Mouse (Mus musculus) A20 (cell line): ENCODE measurements around the gene Mgat1.
A peak's percentile ranks its signal among the peaks of the same experiment; 100 is the strongest.

Experiments used
- DNase-seq: peaks from one replicate; pipeline ENCODE4 v3.0.0-alpha.2; 2011; ENCODE audit warnings: low read depth, low spot score

Gene Mgat1

DNA sequence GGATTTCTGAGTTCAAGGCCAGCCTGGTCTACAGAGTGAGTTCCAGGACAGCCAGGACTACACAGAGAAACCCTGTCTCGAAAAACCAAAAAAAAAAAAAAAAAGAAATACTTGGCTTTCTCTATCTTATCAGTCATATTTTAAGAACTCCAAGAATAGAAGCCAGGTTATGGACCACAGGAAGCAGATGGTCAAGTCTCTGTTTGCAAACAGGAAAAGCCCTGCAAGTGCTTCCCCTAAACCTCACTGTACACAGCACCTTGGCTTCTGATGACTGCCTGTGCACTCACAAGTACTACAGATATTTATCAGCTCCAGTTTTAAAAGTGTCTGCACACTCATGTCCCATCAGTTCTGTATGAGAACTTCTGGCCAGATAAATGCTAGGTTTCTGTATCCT lies 2.5 kb upstream of the Mgat1 start:
- DNase-seq, result peak; percentile 51

DNA sequence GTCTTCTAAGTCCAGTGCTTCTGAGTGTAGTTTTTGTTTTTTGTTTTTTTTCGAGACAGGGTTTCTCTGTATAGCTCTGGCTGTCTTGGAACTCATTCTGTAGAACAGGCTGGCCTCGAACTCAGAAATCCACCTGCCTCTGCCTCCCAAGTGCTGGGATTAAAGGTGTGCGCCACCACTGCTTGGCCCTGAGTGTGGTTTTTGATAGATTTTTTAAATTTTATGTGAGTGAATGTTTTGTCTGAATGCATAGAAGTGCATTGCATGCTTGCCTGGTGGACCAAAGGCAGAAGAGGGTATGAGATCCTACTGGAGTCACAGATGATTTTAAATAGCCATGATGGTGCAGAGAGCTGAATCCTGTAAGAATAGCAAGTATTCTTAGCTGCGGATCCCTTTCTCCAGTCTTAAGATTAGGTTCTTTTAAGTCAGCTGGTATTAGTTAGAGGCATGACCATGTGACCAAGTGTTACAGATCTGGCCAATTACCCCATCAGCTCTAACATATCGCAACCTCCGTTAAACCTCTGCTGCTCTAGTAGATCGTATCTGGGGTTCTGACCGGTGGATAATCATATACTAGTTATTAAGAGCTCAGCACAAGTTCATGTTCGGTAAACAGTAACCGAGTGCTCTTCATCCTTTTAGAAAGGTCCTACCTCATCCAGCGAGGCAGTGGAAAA lies 906 bp upstream of the Mgat1 start:
- no peak for DNase-seq

DNA sequence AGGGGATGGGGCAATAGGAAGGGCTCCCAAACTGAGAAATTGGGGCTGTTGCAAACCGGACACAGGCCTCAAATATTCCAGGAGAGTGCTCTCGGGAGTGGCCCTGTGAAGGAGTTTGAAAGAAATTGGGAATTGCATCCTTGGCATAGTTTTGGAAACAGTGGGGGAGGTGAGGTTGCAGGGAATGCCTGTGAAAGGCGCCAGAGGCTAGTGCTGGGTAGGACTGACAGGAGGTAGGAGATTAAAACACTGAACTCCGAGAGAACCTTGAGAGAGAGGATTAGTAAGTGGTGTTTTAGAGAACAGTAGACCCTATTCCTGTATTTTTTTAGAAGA lies 572 bp downstream of the Mgat1 start:
- DNase-seq, result no peak

DNA sequence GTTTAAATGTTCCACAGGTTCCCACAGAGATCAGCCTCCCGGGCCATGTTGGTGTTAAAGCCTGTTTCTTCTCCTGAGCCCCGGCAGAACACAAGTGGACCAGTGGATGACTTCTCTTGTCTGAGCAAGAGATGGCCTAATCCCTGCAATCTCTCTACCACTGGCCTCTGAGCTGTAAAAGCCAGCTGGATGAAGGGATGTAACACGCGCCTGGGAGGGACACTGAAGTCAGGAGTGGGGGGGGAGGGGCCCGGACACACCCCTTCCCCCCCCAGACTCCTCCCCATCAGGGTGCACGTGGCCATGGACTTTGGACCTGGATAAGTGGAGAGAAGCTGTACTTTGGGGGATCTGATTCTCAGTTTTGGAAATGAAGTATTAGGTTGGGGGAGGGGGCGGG lies 1.2 kb downstream of the Mgat1 start:
- peak; percentile 70 for DNase-seq

DNA sequence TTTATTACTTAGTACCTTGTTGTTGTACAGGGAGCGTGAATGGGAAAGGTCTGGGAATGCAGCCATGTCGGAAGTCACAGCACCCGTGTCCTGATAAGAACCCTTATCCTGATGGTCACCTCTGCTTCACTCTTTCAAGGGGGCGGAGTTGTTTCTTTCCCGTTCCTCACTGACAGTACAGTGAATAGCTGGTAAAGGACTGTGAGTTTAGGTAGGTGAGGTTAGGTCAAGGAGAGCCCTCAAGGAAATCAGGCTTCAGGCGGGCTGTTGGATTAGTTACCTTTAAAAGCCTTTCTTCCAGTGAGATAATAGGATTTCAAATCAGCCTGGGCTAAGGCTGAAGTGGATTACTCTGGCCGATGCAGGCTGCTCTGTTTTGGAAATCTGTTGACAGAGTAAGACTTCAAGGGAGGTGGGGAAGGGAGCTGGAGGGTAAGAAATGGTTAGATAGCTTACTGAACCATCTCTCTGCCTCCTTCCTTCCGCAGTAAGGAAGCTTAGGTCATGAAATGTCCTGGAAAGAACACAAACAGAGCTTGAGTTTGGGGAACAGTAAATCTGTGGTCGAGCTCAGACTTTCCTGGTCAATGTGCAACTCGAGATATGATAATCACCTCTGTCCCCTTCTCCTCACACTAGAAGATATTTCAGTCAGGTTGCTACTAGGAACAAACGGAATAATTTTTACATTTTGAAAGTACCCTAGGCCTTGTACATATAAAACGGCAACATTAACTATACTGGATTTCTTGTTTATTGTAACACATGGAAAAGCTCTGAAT lies 1.8 kb downstream of the Mgat1 start:
- DNase-seq, result peak; percentile 55

DNA sequence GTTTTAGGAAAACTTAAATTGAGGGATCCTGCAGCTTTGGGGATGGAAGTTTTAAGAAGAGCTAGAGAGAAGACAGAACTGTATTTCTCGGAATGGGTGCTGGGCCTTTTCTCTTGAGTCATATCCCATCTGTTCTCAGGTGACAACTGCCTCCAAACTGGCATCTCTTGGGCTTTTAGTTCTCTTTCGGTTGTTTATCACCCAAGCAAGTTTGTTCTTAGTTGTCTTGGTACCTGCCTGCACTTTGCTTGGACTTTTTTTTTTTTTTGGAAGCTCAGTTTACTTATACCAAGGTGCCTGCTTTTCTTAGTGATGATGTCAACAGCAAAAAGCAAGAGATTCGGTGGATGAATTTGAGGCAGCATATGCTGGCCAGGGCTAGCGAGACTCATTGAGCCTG lies 2.5 kb downstream of the Mgat1 start:
- peak; percentile 37 for DNase-seq

DNA sequence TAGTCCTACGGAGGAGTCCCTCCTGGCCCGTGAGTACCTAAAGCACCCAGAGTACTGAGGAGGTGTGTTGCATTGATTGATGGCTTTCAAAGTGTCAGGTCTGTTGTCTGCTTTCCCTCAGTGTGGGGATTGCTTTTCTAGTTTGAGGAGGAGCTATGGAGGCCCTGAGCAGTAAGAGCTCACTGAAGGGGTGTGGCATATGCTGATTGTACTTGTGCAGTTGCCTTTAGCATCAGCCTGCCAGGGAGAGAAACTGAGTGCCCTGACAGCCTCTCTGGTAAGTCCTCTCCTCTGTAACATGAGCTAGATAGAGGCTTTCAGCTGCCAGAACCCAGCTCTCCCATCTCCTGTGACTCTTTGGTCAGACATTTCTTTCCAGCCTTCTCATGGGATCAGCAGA lies 3.3 kb downstream of the Mgat1 start:
- peak; percentile 90 for DNase-seq

DNA sequence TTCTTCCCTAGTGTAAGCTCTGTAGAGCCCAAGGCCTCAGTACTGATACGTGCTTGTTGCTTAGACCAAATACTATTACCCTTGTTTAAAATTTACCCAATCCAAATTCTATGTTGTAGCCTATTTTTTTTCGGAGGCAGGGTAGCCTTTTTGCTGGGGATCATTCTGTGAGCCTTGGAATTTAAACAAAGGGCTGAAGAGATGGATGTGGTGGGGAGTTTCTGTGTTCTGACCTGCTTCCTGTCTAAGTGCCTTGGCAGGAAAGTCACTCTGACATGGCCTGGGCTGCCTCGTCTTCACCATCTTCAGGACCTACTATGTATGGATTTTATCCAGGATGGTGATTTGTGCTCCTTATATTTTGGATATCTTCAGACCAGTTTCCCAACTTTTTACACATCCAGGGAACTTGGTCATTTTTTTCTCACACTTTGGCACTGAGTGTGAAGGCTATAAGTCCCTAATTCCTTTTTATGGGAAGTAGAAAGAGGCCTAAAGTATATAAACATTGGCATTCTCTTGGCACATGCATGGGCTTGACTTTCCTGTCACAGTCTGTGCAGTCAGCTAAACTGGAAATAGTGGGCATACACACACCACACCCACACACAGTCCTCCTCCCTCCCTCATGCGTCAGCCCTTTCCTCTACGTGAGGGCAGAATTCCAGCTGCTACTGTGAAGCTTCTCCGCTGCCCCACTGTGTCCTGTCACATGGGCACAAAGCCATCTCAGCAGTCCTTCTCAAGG lies 4.4 kb downstream of the Mgat1 start:
- DNase-seq, result peak; percentile 57

DNA sequence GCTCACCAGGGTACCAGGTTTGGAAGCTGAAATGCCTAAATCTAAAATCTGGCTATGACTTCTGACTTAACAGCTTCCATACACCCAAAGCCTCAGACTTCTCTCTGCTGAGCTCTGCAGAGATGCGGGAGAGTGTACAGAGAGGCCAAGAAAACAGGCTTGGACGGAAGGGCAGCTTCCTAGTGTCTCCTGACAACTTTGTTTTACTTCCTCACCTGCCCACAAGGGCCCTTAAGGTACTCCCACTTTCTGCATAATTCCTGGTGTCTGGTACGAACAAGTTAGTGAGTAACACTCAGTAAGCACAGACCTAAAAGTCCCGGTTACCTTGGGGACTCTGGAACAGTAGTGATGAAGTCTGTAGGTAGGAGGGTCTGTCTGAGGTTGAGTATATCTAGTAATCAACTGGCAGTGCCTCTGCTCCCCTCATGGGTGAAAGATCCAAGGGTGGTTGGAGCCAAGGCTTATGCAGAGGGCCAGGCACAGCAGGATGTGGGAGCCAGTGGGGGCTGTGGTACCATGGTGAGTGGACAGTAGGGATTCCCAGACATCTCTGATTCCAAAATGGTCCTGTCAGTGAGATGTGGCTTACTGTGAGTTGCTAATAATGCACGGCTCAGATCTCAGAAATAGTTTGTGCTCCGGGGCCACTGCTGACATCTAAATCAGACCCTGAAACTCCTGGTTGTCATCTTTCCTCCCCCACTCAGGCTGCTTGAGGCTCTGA lies 5.1 kb downstream of the Mgat1 start:
- DNase-seq, result no peak

DNA sequence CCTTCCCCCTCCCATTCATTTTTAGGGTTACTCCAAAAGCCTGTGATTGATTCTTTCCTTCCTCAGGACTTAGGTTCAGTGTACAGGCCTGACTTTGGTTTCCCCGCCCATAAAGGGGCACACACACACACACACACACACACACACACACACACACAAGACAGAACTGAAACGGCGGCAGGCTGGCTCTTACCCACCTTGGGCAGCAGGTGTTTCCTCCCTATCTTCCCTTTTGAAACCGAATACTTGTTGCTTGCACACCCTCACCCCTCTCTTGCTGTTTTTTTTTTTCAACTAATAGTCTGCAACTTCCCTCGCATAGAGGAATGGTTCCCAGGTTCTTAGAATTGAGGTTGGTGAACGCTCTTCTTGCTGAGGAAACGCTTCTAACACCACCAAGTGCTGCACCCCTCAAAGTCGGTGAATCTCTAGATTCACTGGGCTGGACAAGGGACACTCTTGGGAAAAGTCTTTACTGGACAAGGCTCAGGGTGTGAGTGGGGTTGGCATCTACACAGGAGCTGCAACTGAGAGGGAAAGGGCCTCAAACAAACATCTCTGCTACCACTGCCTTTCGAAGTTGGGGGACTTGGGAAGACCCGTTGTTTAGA lies 5.9 kb downstream of the Mgat1 start:
- DNase-seq, result peak; percentile 93

DNA sequence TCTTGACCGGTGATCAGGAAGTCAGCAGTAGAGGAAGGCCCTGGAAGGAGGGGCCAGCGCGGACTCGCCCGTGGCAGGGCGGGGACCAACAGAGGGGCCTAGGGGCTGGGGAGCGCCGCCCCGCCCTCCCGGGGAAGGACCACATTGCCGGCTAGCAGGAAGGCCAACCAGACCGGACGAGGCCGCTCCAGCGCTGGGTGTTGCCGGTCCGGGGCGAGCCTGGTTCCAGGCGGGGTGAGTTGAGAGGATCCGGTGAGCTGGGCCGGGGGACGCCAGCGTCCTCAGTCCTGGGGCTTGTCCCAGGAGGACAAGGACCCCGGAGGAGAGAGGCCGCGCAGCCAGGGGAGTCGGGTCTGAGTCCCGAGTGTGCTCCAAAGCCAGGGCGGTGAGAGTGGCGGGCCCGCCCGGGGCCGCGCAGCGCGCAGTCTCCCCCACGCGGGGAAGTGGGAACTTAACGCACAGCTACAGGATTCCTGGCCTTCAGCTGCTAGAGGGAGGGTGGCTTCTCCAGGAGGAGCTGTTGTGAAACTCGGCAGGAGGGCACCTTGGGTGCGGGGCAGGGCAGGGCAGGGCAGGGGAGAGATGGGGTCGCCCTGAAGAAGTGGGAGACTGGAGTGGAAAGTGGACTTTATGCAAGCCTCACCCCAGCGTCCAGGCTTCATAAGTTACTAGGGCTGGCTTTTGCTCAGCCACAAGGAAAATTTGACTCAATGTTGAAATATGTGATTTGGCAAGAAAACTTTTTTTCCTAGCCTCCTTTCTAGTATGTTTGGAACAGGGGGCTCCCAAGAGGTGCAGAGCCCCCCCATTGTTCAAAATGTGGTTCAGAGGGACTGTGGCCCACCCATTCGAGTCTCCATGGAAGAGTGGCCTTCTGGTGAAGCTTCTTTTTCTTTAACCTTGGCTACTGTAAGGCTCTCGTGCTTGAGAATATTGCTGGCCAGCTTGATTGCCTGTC lies 6.7 kb downstream of the Mgat1 start:
- peak; percentile 92 for DNase-seq

DNA sequence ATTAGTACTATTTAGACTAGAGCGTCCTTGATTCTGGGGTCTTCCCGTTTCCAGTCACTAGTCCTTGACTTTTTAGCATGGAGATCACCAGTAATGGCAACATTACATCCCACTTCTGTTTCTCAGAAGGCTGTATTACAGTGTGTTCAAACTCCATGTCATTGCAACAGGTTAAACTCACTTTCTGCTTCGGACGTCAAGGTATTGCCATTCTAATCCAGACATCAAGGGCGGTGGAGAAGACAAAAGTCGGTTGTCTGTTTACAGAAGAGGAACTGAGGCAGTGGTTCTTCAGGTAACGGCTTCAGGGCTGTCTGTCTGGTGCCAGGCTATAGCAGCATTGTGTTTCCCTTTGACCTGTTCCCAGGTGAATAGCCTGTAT lies 7.4 kb downstream of the Mgat1 start:
- DNase-seq, result peak; percentile 64

DNA sequence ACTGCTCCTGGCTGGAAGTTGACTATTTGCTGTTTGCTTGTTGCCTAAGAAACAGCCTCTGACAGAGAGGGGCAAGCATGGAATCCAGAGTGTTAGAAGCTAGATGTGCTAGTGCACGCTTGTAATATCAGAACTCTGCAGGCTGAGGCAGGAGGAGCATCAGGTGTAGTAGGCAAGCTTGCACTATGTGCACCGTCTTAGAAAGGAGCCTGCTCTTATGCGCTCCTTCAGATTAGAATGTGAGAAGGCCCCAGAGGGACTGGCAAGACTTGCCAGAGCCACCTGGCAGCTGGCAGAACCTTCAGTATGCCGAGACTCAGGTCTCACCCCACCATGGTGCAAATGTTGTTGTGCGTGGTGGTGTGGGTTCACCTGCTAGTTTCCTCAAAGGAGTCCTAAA lies 8.1 kb downstream of the Mgat1 start:
- DNase-seq, result peak; percentile 56

DNA sequence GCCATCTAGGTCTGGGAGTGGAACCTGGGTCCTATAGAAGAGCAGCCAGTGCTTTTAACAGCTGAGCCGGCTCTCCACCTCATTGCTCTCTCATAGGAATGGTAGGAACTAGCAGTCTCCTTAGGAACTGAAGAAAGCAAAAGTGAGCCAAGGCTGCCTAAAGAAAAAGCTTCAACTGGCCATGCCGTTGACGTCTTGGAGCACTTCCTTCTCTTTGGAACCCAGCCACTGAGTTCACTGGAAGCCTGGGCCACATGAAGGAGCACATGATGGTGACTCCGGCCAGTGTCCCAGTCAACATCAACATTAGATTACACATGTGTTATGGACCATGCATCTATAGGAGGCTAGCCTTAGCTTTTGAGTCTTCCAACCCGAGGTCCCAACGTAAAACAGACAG lies 9.0 kb downstream of the Mgat1 start:
- DNase-seq, result no peak

DNA sequence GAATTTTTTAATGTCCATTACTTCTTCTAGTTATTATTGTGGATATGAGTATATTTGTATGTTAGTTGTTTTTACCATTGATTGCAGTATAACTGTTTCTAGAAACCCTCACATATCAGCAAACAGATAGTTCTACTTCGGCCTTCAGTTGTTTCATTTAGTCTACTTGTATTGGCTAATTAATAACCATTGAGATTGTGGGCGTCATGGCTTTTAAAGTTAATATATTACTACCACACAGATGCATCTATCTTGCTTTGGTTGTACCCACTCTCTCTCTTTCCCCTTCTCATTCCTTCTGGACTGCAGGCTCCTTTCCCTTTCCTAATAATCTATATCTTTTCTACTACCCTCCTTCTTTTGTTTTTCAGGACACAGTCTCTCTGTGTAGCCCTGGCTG lies 15.3 kb downstream of the Mgat1 start:
- DNase-seq, result no peak

DNA sequence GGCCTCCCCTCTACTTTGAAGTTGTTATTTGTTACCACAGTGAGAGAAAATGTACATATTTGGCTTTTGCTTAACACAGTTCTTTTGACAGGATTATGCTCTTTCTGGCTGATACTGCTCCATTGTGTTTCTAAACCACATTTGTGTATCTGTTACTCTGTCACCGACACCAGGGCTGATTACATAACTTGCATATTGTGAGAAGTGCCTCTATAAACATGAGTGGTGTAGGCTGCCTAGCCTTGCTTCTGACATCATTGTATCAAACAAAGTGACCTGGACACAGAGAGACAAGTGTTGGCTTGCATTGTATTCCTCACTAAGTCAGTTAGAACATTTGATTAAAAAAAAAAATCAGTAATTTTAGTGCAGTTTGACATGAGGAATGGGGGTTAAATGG lies 15.8 kb downstream of the Mgat1 start:
- DNase-seq, result no peak

DNA sequence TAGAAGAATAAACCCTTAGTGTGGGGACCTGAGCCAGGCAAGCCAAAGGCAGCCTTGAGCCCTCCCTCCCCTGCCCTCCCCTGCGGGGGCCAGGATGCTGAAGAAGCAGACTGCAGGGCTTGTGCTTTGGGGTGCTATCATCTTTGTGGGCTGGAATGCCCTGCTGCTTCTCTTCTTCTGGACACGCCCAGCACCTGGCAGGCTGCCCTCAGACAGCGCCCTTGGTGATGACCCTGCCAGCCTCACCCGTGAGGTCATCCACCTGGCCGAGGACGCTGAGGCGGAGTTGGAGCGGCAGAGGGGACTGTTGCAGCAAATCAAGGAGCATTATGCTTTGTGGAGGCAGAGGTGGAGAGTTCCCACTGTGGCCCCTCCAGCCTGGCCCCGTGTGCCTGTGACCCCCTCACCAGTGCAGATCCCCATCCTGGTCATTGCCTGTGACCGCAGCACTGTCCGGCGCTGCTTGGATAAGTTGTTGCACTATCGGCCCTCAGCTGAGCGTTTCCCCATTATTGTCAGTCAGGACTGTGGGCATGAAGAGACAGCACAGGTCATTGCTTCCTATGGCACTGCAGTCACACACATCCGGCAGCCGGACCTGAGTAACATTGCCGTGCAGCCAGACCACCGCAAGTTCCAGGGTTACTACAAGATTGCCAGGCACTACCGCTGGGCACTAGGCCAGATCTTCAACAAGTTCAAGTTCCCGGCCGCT lies 16.8 kb downstream of the Mgat1 start:
- DNase-seq, result no peak

DNA sequence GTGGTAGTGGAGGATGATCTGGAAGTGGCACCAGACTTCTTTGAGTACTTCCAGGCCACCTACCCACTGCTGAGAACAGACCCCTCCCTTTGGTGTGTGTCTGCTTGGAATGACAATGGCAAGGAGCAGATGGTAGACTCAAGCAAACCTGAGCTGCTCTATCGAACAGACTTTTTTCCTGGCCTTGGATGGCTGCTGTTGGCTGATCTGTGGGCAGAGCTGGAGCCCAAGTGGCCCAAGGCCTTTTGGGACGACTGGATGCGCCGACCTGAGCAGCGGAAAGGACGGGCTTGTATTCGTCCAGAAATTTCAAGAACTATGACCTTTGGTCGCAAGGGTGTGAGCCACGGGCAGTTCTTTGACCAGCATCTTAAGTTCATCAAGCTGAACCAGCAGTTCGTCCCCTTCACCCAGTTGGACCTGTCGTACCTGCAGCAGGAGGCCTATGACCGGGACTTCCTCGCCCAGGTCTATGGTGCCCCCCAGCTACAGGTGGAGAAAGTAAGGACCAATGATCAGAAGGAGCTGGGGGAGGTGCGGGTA lies 17.4 kb downstream of the Mgat1 start:
- no peak for DNase-seq

DNA sequence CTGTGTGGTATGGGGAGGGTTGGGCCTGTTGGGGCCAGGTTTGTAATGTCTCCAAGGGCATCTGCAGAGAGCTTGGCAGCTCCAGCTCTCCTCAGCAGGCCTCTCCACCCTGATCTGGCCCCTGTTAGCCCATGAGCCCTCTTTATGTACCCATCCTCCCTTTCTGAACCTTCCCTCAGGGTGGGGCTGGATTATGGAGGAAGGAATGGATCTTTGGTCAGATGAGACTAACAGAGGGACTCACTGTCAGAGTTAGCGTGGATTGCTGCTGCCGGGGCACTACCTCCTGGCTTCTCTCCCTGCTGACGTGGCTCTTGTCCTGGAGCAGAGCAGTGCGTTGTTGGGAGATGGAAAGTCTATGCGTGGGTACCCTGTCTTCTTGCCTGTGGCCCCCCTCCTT lies 18.3 kb downstream of the Mgat1 start:
- DNase-seq, result no peak

DNA sequence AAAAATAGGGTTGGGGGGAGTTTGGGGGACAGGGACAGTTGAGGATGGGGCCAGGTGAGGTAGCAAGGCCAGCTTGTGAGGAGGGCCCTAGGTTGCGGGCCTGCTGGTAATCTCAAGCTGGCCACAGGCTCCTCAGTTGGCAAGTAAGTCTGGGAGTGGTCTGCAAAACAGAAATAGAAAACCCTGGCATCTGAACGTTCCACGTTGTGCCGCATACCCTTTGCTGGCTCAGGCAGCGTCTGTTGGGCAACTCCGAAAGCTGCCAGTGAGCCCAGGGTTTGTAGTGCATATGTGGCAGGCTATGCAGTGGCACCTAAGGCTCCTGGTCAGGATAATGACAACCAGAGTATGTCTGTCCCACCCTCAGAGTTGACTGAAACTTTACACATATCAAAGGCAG lies 19.2 kb downstream of the Mgat1 start:
- DNase-seq, result no peak
